In the genomic region with DNA sequence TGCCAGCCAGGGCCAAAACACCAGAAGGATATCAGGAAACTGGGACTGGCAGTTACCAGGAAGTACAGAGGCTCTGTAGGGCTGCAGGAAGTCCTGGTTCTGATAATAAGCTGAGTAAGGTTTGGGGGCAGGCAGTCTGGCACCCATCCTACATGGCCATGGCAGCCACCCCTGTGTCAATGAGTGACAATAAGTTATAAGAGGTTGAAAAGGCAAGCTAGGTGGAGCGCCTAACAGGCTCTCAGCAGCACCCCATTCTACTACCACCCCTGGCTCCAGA, we compare ENCODE assay signal across 9 mouse cellular contexts. TPM values are rescaled to one million over a fixed set of nuclear protein-coding genes. Genes with fewer than 3 reads are reported as not detected.
DNase-seq lines count a peak whose midpoint lies in the region; ATAC-seq and TF ChIP-seq lines count a peak whose summit lies in the region.
"Had no signal": no experiment of that assay in that cellular context is flagged by ENCODE, and none has a peak within 500 bp of the region (broad histone marks: within the 10 kb centered on the region; RNA-seq: fewer than 3 reads in every experiment).

No protein-coding gene starts in this region.

- 0 out of 2 replicates have a peak, but pooled peaks cover 4% of the 10 kb centered on the region for H3K27me3 ChIP-seq in liver, embryonic 13.5 days
- H3K27me3 ChIP-seq in liver, embryonic 11.5 days (replicated peaks; ENCODE audit: control insufficient read depth, insufficient read depth, low read length) = no peaks in the 10 kb centered on the region; the same call in 1 of the 2 replicates
- no peaks in the 10 kb centered on the region for H3K27me3 ChIP-seq in embryonic facial prominence, embryonic 14.5 days (replicated peaks; ENCODE audit: control insufficient read depth, insufficient read depth, low read length)
- H3K27me3 ChIP-seq in forebrain, postnatal 0 days (ENCODE audit: insufficient read depth, low read length) = no peaks in the 10 kb centered on the region
- H3K27me3 ChIP-seq in midbrain, embryonic 14.5 days (ENCODE audit: control insufficient read depth, insufficient read depth, low read length) = peaks cover 9% of the 10 kb centered on the region; the same call in 1 of the 2 replicates

- no peaks in the 10 kb centered on the region for H3K36me3 ChIP-seq in liver, embryonic 13.5 days
- no peaks in the 10 kb centered on the region for H3K36me3 ChIP-seq in liver, embryonic 11.5 days (ENCODE audit: control insufficient read depth, insufficient read depth, low read length)
- no peaks in the 10 kb centered on the region for H3K36me3 ChIP-seq in embryonic facial prominence, embryonic 14.5 days (ENCODE audit: control insufficient read depth, insufficient read depth, low read length)
- H3K36me3 ChIP-seq in forebrain, postnatal 0 days (ENCODE audit: insufficient read depth) = no peaks in the 10 kb centered on the region
- no peaks in the 10 kb centered on the region for H3K36me3 ChIP-seq in midbrain, embryonic 14.5 days (ENCODE audit: control insufficient read depth, insufficient read depth, low read length)

- H3K4me1 ChIP-seq in liver, embryonic 13.5 days (replicated peaks) = peaks cover 23% of the 10 kb centered on the region
- peaks cover 16% of the 10 kb centered on the region for H3K4me1 ChIP-seq in liver, embryonic 11.5 days (replicated peaks; ENCODE audit: control insufficient read depth, insufficient read depth, low read length)
- H3K4me1 ChIP-seq in embryonic facial prominence, embryonic 14.5 days (ENCODE audit: control insufficient read depth, insufficient read depth, low read length) = peaks cover 6% of the 10 kb centered on the region
- H3K4me1 ChIP-seq in forebrain, postnatal 0 days (ENCODE audit: insufficient read depth) = no peaks in the 10 kb centered on the region
- H3K4me1 ChIP-seq in midbrain, embryonic 14.5 days (ENCODE audit: control insufficient read depth, insufficient read depth, low read length) = peaks cover 18% of the 10 kb centered on the region

- no peak for DNase-seq in liver, embryonic 13.5 days
- DNase-seq in liver, embryonic 11.5 days (ENCODE audit: low spot score) = no peak
- DNase-seq in embryonic facial prominence, embryonic 14.5 days (ENCODE audit: low spot score) = no peak
- DNase-seq in forebrain, postnatal 0 days = no peak
- DNase-seq in midbrain, embryonic 14.5 days = no peak
- DNase-seq in adrenal gland, postnatal 10 days = no peak
- DNase-seq in urinary bladder, postnatal 14 days (ENCODE audit: low spot score) = no peak
- DNase-seq in spleen, postnatal 36 days (ENCODE audit: low spot score in 2 of 2) = no peak
- DNase-seq: adrenal gland, adult 2 months had no signal

- WGBS in liver, embryonic 13.5 days (ENCODE audit: insufficient replicate concordance) = 52% methylated on average over 1 of the region's 1 CpGs
- 82% methylated on average over 1 of the region's 1 CpGs for WGBS in liver, embryonic 11.5 days
- 93% methylated on average over 1 of the region's 1 CpGs for WGBS in embryonic facial prominence, embryonic 14.5 days
- 85% methylated on average over 1 of the region's 1 CpGs for WGBS in forebrain, postnatal 0 days
- WGBS in midbrain, embryonic 14.5 days = 92% methylated on average over 1 of the region's 1 CpGs

- H3K9me3 ChIP-seq in liver, embryonic 13.5 days (replicated peaks) = no peaks in the 10 kb centered on the region
- no peaks in the 10 kb centered on the region for H3K9me3 ChIP-seq in liver, embryonic 11.5 days (ENCODE audit: control insufficient read depth, low read length)
- H3K9me3 ChIP-seq in embryonic facial prominence, embryonic 14.5 days (ENCODE audit: control insufficient read depth, low read length) = no peaks in the 10 kb centered on the region
- H3K9me3 ChIP-seq in forebrain, postnatal 0 days (ENCODE audit: low read length) = no peaks in the 10 kb centered on the region
- H3K9me3 ChIP-seq in midbrain, embryonic 14.5 days (ENCODE audit: control insufficient read depth, low read length) = no peaks in the 10 kb centered on the region

- H3K27ac ChIP-seq in liver, embryonic 13.5 days = no peak overlapping the region
- H3K27ac ChIP-seq in liver, embryonic 11.5 days (ENCODE audit: low read depth, low read length) = no peak overlapping the region
- peak overlapping the region; percentile 10; the same call in 1 of the 2 replicates for H3K27ac ChIP-seq in embryonic facial prominence, embryonic 14.5 days (replicated peaks; ENCODE audit: low read depth, low read length)
- H3K27ac ChIP-seq in forebrain, postnatal 0 days (ENCODE audit: low read depth, low read length) = 0 out of 2 replicates have a peak overlapping the region, but pooled peaks have one; percentile 67
- H3K27ac ChIP-seq in midbrain, embryonic 14.5 days (replicated peaks; ENCODE audit: low read depth, low read length) = 0 out of 2 replicates have a peak overlapping the region, but pooled peaks have one; percentile 49

- H3K9ac ChIP-seq in liver, embryonic 13.5 days = no peak overlapping the region
- H3K9ac ChIP-seq in liver, embryonic 11.5 days (ENCODE audit: low read depth, low read length) = no peak overlapping the region
- no peak overlapping the region for H3K9ac ChIP-seq in embryonic facial prominence, embryonic 14.5 days (ENCODE audit: low read depth, low read length)
- no peak overlapping the region for H3K9ac ChIP-seq in forebrain, postnatal 0 days
- H3K9ac ChIP-seq in midbrain, embryonic 14.5 days (replicated peaks; ENCODE audit: low read length) = no peak overlapping the region

- peak; percentile 33; the same call in 1 of the 2 replicates for ATAC-seq in liver, embryonic 13.5 days (ENCODE audit: low read depth)
- ATAC-seq in liver, embryonic 11.5 days (replicated peaks; ENCODE audit: low FRiP score) = no peak
- no peak for ATAC-seq in embryonic facial prominence, embryonic 14.5 days (ENCODE audit: low read depth)
- no peak for ATAC-seq in forebrain, postnatal 0 days
- ATAC-seq in midbrain, embryonic 14.5 days (ENCODE audit: low FRiP score, low TSS enrichment) = no peak

- no peak overlapping the region for H3K4me2 ChIP-seq in liver, embryonic 13.5 days
- H3K4me2 ChIP-seq in liver, embryonic 11.5 days = no peak overlapping the region
- no peak overlapping the region for H3K4me2 ChIP-seq in embryonic facial prominence, embryonic 14.5 days (ENCODE audit: low read depth, low read length)
- H3K4me2 ChIP-seq in forebrain, postnatal 0 days (ENCODE audit: low read depth) = no peak overlapping the region
- no peak overlapping the region for H3K4me2 ChIP-seq in midbrain, embryonic 14.5 days (ENCODE audit: low read length)

- H3K4me3 ChIP-seq in liver, embryonic 13.5 days (replicated peaks) = no peak overlapping the region
- no peak overlapping the region for H3K4me3 ChIP-seq in liver, embryonic 11.5 days (ENCODE audit: low read depth, low read length)
- H3K4me3 ChIP-seq in embryonic facial prominence, embryonic 14.5 days (ENCODE audit: low read depth, low read length) = no peak overlapping the region
- no peak overlapping the region for H3K4me3 ChIP-seq in forebrain, postnatal 0 days (ENCODE audit: low read depth, low read length)
- H3K4me3 ChIP-seq in midbrain, embryonic 14.5 days (replicated peaks; ENCODE audit: low read depth, low read length) = no peak overlapping the region

- TF ChIP-seq CTCF in forebrain, postnatal 0 days (IDR thresholded peaks at IDR 0.05; ENCODE audit: low read depth) = no peak

RNA-seq across cellular contexts. Expression of a gene that starts 15.2 kb away (rescaled TPM):
- polyA plus RNA-seq in liver, embryonic 13.5 days (2015; fragmentation: Nextera tagmentation; extraction: Ambion mirVana) = 1.7 and 2.7 TPM in 2 replicates
- 7.8 and 8.5 TPM in 2 replicates for polyA plus RNA-seq in liver, embryonic 11.5 days (2014; fragmentation: Nextera tagmentation; extraction: Ambion mirVana)
- polyA plus RNA-seq in embryonic facial prominence, embryonic 14.5 days (2014; fragmentation: Nextera tagmentation; extraction: Ambion mirVana) = 23.1 and 26.0 TPM in 2 replicates
- total RNA-seq in forebrain, postnatal 0 days (2014; rRNA removed) = 52.2 and 56.6 TPM in 2 replicates
- 11.7 and 22.2 TPM in 2 replicates for polyA plus RNA-seq in forebrain, postnatal 0 days (2015; fragmentation: Nextera tagmentation; extraction: Ambion mirVana)
- polyA plus RNA-seq in midbrain, embryonic 14.5 days (2014; fragmentation: Nextera tagmentation; extraction: Ambion mirVana) = 20.9 and 21.3 TPM in 2 replicates
- 1 to 10 TPM; 4.8 to 8.8 TPM for total RNA-seq in adrenal gland, postnatal 10 days (2021)

RNA-seq across cellular contexts. Expression of a gene that starts 48.1 kb away (rescaled TPM):
- 20.2 and 21.9 TPM in 2 replicates for polyA plus RNA-seq in liver, embryonic 13.5 days (2015; fragmentation: Nextera tagmentation; extraction: Ambion mirVana)
- 35.7 and 38.0 TPM in 2 replicates for polyA plus RNA-seq in liver, embryonic 11.5 days (2014; fragmentation: Nextera tagmentation; extraction: Ambion mirVana)
- 47.6 and 47.7 TPM in 2 replicates for polyA plus RNA-seq in embryonic facial prominence, embryonic 14.5 days (2014; fragmentation: Nextera tagmentation; extraction: Ambion mirVana)
- total RNA-seq in forebrain, postnatal 0 days (2014; rRNA removed) = 20.6 and 23.9 TPM in 2 replicates
- polyA plus RNA-seq in forebrain, postnatal 0 days (2015; fragmentation: Nextera tagmentation; extraction: Ambion mirVana) = 15.5 and 20.9 TPM in 2 replicates
- 29.4 and 31.1 TPM in 2 replicates for polyA plus RNA-seq in midbrain, embryonic 14.5 days (2014; fragmentation: Nextera tagmentation; extraction: Ambion mirVana)
- total RNA-seq in adrenal gland, postnatal 10 days (2021) = 10 to 100 TPM; 18.6 to 21.7 TPM

RNA-seq across cellular contexts. Expression of a gene that starts 48.4 kb away (rescaled TPM):
- polyA plus RNA-seq in liver, embryonic 13.5 days (2015; fragmentation: Nextera tagmentation; extraction: Ambion mirVana) = 158 and 183 TPM in 2 replicates
- 229 and 255 TPM in 2 replicates for polyA plus RNA-seq in liver, embryonic 11.5 days (2014; fragmentation: Nextera tagmentation; extraction: Ambion mirVana)
- polyA plus RNA-seq in embryonic facial prominence, embryonic 14.5 days (2014; fragmentation: Nextera tagmentation; extraction: Ambion mirVana) = 127 and 153 TPM in 2 replicates
- total RNA-seq in forebrain, postnatal 0 days (2014; rRNA removed) = 12.0 and 20.1 TPM in 2 replicates
- 24.9 and 25.5 TPM in 2 replicates for polyA plus RNA-seq in forebrain, postnatal 0 days (2015; fragmentation: Nextera tagmentation; extraction: Ambion mirVana)
- polyA plus RNA-seq in midbrain, embryonic 14.5 days (2014; fragmentation: Nextera tagmentation; extraction: Ambion mirVana) = 25.5 and 45.9 TPM in 2 replicates
- total RNA-seq in adrenal gland, postnatal 10 days (2021) = 10 to 100 TPM; 24.0 to 31.5 TPM

RNA-seq across cellular contexts. Expression of a gene that starts 53.9 kb away (rescaled TPM):
- polyA plus RNA-seq in liver, embryonic 13.5 days (2015; fragmentation: Nextera tagmentation; extraction: Ambion mirVana) = 319 and 390 TPM in 2 replicates
- polyA plus RNA-seq in liver, embryonic 11.5 days (2014; fragmentation: Nextera tagmentation; extraction: Ambion mirVana) = 369 and 394 TPM in 2 replicates
- 188 and 196 TPM in 2 replicates for polyA plus RNA-seq in embryonic facial prominence, embryonic 14.5 days (2014; fragmentation: Nextera tagmentation; extraction: Ambion mirVana)
- 88.7 and 89.8 TPM in 2 replicates for total RNA-seq in forebrain, postnatal 0 days (2014; rRNA removed)
- 86.4 and 94.4 TPM in 2 replicates for polyA plus RNA-seq in forebrain, postnatal 0 days (2015; fragmentation: Nextera tagmentation; extraction: Ambion mirVana)
- 112 and 134 TPM in 2 replicates for polyA plus RNA-seq in midbrain, embryonic 14.5 days (2014; fragmentation: Nextera tagmentation; extraction: Ambion mirVana)
- 10 to 100 TPM; 50.1 to 56.5 TPM for total RNA-seq in adrenal gland, postnatal 10 days (2021)

Comparison
In these comparisons a context has a peak if more than half of its experiments do, and no peak if none do; other contexts are left out.
1. H3K27ac ChIP-seq: peak in embryonic facial prominence, embryonic 14.5 days (single experiment), forebrain, postnatal 0 days (single experiment) and midbrain, embryonic 14.5 days (single experiment); none in liver, embryonic 13.5 days (single experiment) and liver, embryonic 11.5 days (single experiment).